Mouse (Mus musculus) spleen, adult 2 months (tissue): ENCODE measurements around the gene Ccdc77. TPM values are rescaled to one million over a fixed set of nuclear protein-coding genes. Genes with fewer than 3 reads are reported as not detected.

Experiments used
- DNase-seq, 2 experiments: peaks; one replicate each; pipeline versions ENCODE4 v3.0.0 to v3.0.0-alpha.2; 2012 to 2021; ENCODE audit warnings: low spot score in 2 of 2, low read depth in 1 of 2
- H3K27ac ChIP-seq: fragments of 200-500 bp; 2 replicates; pipeline ENCODE4 v1.5.1; 2012; ENCODE audit warnings: low read length, inconsistent platforms; ENCODE audit not compliant: insufficient read depth
- H3K27me3 ChIP-seq: fragments of 200-500 bp; 2 replicates; pipeline ENCODE4 v1.6.1; 2012; ENCODE audit warnings: mild to moderate bottlenecking, moderate library complexity, low read length, inconsistent platforms; ENCODE audit not compliant: control insufficient read depth, insufficient read depth
- H3K36me3 ChIP-seq: fragments of 200-500 bp; 2 replicates; pipeline ENCODE4 v1.6.1; 2012; ENCODE audit warnings: mild to moderate bottlenecking, low read length, inconsistent platforms; ENCODE audit not compliant: control insufficient read depth, insufficient read depth
- H3K4me1 ChIP-seq: fragments of 200-500 bp; 2 replicates; pipeline ENCODE4 v1.6.1; 2011; ENCODE audit warnings: inconsistent platforms; ENCODE audit not compliant: control insufficient read depth, insufficient read depth, insufficient read length
- H3K4me3 ChIP-seq: fragments of 200-500 bp; 2 replicates; pipeline ENCODE4 v1.5.1; 2011; ENCODE audit warnings: mild to moderate bottlenecking, inconsistent platforms; ENCODE audit not compliant: insufficient read depth, insufficient read length; ENCODE audit errors: extremely low read depth
- CTCF ChIP-seq: fragments of 200-500 bp; IDR thresholded peaks from 2 replicates; pipeline ENCODE4 v1.5.1; 2011; ENCODE audit warnings: mild to moderate bottlenecking, inconsistent platforms; ENCODE audit not compliant: insufficient read depth, insufficient read length, insufficient replicate concordance; ENCODE audit errors: extremely low read depth
- POLR2A ChIP-seq: fragments of 200-500 bp; IDR thresholded peaks from 2 replicates; pipeline ENCODE4 v1.6.1; 2011; ENCODE audit warnings: low read depth, low read length, inconsistent platforms
- WGBS: fragments of 180-500 bp; shearing (Covaris S2); methylation state at CpG from one replicate; pipeline ENCODE4 v1.1.7; 2018; 5-methylcytosine and 5-hydroxymethylcytosine counted together
- polyA plus RNA-seq: library from polyadenylated mRNA; depleted of rRNA; stranded (reverse); fragments of >200 nt; gene quantifications from 2 replicates; pipeline ENCODE4 v1.2.3, GENCODE M21; 2012

The Ccdc77 gene
- polyA plus RNA-seq, 1 experiment, result 3.2 TPM

DNA sequence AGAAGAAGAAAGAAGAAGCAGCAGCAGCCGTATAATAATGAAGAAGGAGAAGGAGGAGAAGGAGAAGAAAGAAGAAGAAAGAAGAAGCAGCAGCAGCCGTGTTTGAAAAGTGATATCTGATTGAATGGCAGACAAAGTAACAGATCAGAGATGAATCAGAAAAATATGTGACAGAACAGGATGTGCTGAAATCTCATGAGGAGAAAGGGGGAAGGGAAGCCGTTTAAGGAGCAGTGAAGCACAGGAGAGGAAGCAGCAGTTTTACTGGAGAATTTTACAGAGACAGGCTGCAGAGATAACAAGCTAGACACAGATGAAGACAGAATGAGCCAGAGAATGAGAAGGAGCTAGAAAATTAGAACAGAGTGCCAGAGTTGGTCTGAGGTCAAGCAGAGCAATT is 15.2 kb downstream of the Ccdc77 start:
- Histone ChIP-seq H3K36me3 (peaks cover 13% of the 10 kb centered on the region), H3K4me1 (no peaks in the 10 kb centered on the region), H3K4me3 (no peak overlapping the region), H3K27me3 (no peaks in the 10 kb centered on the region), H3K27ac (no peak overlapping the region)
- 71% methylated on average over 3 of the region's 3 CpGs for WGBS
- TF ChIP-seq CTCF, result no peak
- no peak for TF ChIP-seq POLR2A
- DNase-seq, result no peak

DNA sequence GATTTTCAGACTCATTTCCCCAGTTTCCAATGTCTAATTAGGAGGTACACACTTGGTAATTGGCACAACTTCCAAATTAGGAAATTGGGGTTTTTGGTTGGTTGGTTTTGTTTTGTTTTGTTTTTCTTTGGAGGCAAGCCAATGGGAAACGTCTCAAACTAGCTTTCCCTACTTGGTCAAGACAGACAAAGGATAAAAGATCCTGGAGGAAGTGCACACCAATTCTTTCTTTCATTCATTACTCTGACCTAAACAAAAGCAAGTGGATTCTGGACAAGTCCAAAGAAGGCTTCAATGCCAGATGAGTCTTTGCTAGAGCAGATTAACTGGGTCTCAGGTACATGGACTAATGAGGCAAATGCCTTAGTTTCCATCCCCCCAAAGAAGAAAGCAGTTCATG is 20.2 kb downstream of the Ccdc77 start:
- no peaks in the 10 kb centered on the region for H3K27me3 ChIP-seq
- H3K27ac ChIP-seq, result no peak overlapping the region
- H3K4me1 ChIP-seq, result no peaks in the 10 kb centered on the region
- TF ChIP-seq CTCF, result no peak
- no peak for TF ChIP-seq POLR2A
- DNase-seq, result no peak
- peaks cover 15% of the 10 kb centered on the region for H3K36me3 ChIP-seq
- no peak overlapping the region for H3K4me3 ChIP-seq
- 62% methylated on average over 1 of the region's 1 CpGs for WGBS

DNA sequence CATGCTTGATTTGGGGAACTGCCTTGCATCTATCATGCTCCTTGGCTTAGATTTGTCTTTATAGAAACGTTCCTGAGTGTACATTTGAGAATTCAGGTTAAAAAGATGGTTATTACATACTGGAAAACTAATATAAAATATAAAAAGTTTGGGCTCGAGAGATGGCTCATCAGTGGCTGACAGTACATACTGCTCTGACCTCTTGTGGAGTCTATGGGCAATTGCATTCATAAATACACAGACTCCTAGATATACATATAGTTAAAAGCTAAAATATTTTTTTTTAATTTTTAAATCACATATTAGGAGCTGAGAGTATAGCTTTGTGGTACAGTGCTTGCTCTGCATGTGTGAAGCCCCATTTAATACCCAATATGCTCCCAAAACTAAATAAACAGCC is 31.8 kb downstream of the Ccdc77 start:
- Histone ChIP-seq H3K27me3 (no peaks in the 10 kb centered on the region), H3K4me3 (no peak overlapping the region), H3K27ac (no peak overlapping the region), H3K36me3 (peaks cover 12% of the 10 kb centered on the region), H3K4me1 (no peaks in the 10 kb centered on the region)
- 79% methylated on average over 2 of the region's 2 CpGs for WGBS
- no peak for DNase-seq
- no peak for TF ChIP-seq POLR2A
- TF ChIP-seq CTCF, result no peak

DNA sequence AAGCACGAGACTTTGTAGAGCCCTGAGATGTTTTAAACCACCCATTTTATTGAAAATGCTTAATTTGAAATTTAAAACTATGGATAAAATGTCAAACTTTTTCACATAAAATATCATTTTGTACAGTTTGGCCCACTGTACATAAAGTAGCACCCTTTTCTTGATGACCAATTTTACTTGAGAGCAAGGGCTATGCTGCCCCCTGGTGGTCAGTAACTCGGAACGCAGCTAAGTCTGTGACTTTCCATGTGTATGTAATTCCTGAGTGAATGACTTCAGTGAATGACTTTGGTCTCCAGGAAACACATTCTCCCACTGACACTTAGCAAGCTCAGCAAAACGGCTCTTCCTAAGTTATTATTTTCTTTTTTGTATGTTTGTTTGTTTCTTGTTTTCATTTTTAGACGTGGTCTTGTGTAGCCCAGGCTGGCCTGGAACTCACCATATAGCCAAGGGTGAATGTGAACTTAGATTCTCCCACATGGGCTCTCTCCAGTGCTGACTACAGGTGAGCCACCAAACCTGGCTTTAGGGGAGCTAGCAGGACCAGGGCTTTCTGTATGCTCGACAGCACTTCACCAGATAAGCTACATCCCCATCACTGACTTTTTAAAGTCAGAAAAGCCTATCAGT is 39.8 kb downstream of the Ccdc77 start:
- Histone ChIP-seq H3K27ac (no peak overlapping the region), H3K4me3 (no peak overlapping the region), H3K36me3 (peaks cover 3% of the 10 kb centered on the region), H3K4me1 (no peaks in the 10 kb centered on the region), H3K27me3 (no peaks in the 10 kb centered on the region)
- DNase-seq, result peak; percentile 40 to 53
- WGBS, result 50% methylated on average over 6 of the region's 6 CpGs
- TF ChIP-seq CTCF (peak; percentile 52; the same call in 1 of the 2 replicates), POLR2A (no peak)

DNA sequence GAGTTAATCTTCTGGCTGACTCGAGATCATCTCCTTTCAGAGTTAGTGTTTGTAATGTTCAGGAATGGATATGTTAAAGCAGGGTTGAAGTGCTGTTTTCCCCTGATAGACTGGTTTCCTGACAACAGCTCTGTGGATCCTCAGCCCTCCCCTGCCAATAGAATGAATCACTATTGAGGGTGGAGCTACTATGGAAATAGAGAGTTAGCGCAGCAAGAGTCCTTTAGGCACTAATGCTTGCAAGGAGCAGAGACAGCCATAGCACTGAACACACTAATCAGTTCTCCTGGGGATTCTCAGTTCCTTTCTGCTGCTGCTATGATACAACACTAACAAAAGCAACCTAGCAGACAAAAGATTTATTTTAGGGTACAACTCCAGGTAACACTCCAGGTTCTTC is 43.8 kb downstream of the Ccdc77 start:
- TF ChIP-seq CTCF (no peak), POLR2A (no peak)
- WGBS, result 76% methylated on average over 2 of the region's 2 CpGs
- Histone ChIP-seq H3K4me3 (no peak overlapping the region), H3K27ac (no peak overlapping the region), H3K27me3 (no peaks in the 10 kb centered on the region), H3K4me1 (no peaks in the 10 kb centered on the region), H3K36me3 (no peaks in the 10 kb centered on the region)
- no peak for DNase-seq

DNA sequence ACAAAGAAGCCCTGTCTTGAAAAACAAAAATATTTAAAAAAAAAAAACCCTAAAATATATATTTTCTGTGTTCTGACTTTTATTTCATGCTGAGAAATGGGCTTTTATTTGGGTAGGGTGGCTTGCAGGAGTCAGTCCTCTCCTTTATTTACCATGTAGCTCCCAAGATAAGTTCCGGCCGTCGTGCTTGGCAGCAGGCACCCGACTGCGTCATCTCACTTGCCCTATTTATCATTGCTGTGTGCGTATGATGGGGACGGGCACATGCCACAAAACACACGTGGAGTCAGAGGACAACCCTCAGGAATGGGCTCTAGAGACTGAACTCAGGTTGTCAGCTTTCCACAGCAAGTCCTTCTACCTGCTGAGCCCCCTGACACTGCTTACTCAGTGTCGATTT is 45.0 kb downstream of the Ccdc77 start:
- no peaks in the 10 kb centered on the region for H3K27me3 ChIP-seq
- WGBS, result 91% methylated on average over 9 of the region's 9 CpGs
- H3K36me3 ChIP-seq, result no peaks in the 10 kb centered on the region
- H3K4me3 ChIP-seq, result no peak overlapping the region
- TF ChIP-seq POLR2A, result no peak
- no peak for TF ChIP-seq CTCF
- no peak for DNase-seq
- H3K4me1 ChIP-seq, result no peaks in the 10 kb centered on the region
- H3K27ac ChIP-seq, result no peak overlapping the region

DNA sequence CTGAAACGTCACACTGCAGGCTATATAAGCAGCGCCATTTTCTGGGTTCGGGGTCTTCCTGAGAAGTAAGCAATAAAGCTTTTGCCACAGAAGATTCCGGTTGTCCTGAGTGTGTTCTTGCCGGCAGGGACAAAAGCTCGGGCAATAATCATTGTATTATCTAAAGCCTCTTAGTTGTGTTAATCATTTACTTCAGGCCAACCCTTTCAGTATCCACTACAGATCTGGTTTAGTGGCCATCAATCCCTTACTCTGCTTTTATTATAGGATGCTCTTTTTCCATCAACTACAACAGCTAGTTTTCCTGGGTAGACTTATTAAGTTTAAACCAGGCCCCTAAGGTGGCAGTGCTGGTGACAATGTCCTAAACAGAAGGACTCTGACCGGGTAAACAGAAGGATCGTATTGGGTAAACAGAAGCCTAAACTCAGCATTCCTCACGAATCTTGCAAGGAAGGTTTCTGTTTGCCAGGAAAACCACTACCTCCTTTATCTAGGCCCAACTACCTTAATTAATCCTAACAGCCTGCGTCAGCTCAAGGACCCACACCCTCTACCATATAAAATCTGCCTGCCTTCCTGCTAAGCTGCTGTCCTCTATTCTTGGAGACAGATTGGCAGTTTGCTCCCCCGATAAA is 45.8 kb downstream of the Ccdc77 start:
- WGBS, result 87% methylated on average over 11 of the region's 11 CpGs
- H3K27me3 ChIP-seq, result no peaks in the 10 kb centered on the region
- no peak overlapping the region for H3K4me3 ChIP-seq
- H3K4me1 ChIP-seq, result no peaks in the 10 kb centered on the region
- H3K27ac ChIP-seq, result no peak overlapping the region
- H3K36me3 ChIP-seq, result no peaks in the 10 kb centered on the region
- TF ChIP-seq CTCF (no peak), POLR2A (no peak)
- no peak for DNase-seq
